ENCODE assay signal across 15 mouse cellular contexts in genomic region chr11:29815670-29816069, GRCm38 (mm10).
"Had no signal": no experiment of that assay in that cellular context is flagged by ENCODE, and none has a peak within 500 bp of the region (broad histone marks: within the 10 kb centered on the region; RNA-seq: fewer than 3 reads in every experiment).

No protein-coding gene starts in this region.

- H3K9me3 ChIP-seq: limb, embryonic 15.5 days; midbrain, embryonic 10.5 days; neural tube, embryonic 15.5 days had no signal

- H3K27ac ChIP-seq: kidney, postnatal 0 days; limb, embryonic 15.5 days; midbrain, embryonic 10.5 days; neural tube, embryonic 15.5 days had no signal

- H3K36me3 ChIP-seq: limb, embryonic 15.5 days; midbrain, embryonic 10.5 days had no signal

- H3K27me3 ChIP-seq: limb, embryonic 15.5 days; neural tube, embryonic 15.5 days had no signal

- H3K4me1 ChIP-seq: limb, embryonic 15.5 days; midbrain, embryonic 10.5 days had no signal

- H3K9ac ChIP-seq: limb, embryonic 15.5 days; lung, embryonic 14.5 days; neural tube, embryonic 15.5 days had no signal

- H3K4me3 ChIP-seq: limb, embryonic 15.5 days; midbrain, embryonic 10.5 days; myocyte; neural tube, embryonic 15.5 days had no signal

- H3K4me2 ChIP-seq: limb, embryonic 15.5 days; lung, embryonic 14.5 days; neural tube, embryonic 15.5 days had no signal

- DNase-seq: kidney, postnatal 36 days; layer of hippocampus, adult 9-11 months; layer of hippocampus, postnatal 36 days; lung, embryonic 14.5 days; lung, postnatal 10 days; lung, postnatal 4 days; midbrain, embryonic 14.5 days; right cerebral cortex, adult 18-20 months; right cerebral cortex, postnatal 25 days; thymus, postnatal 36 days had no signal
